Mouse (Mus musculus) T-cell, adult 2 months (primary cell): ENCODE data around the gene Ccng1.
"Not testable (repeated sequence)": the region's sequence is repeated elsewhere in the genome, so short reads cannot be mapped to it uniquely, and the experiment has no call there.

Source experiments
- DNase-seq: peaks from one replicate; pipeline ENCODE4 v3.0.0; 2022; ENCODE audit warnings: low spot score

The Ccng1 gene

GRCm38 (mm10) chr11:40718324-40718723 lies 36.8 kb downstream of the Ccng1 start:
- peak; percentile 5 for DNase-seq

- no peak for DNase-seq
Measured at GRCm38 (mm10) chr11:40715524-40715923, 39.6 kb downstream of the Ccng1 start.

- no peak for DNase-seq
Measured at GRCm38 (mm10) chr11:40713858-40714257, 41.3 kb downstream of the Ccng1 start.

DNA sequence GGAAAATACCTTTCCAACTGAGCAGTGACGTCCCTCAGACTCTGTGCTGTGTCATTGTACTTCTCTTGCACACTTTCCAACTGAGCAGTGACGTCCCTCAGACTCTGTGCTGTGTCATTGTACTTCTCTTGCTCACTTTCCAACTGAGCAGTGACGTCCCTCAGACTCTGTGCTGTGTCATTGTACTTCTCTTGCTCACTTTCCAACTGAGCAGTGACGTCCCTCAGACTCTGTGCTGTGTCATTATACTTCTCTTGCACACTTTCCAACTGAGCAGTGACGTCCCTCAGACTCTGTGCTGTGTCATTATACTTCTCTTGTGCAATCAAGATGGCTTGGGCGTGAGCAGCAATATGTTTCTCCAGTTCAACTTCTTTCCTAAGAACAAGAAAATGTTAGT lies 45.2 kb downstream of the Ccng1 start:
- DNase-seq, result not testable (repeated sequence)
